Mouse (Mus musculus) naive thymus-derived CD4-positive, alpha-beta T cell, adult 2 months (primary cell): ENCODE results near the gene Sost.

Experiments used
- DNase-seq: peaks from one replicate; pipeline ENCODE4 v3.0.0-alpha.2; 2011; ENCODE audit warnings: low read depth

Gene Sost

GRCm38 (mm10) chr11:101982981-101983411, 16.2 kb upstream of the Sost start:
- DNase-seq: no peak

- DNase-seq: no peak
Measured at GRCm38 (mm10) chr11:101981850-101982249, 15.0 kb upstream of the Sost start.

GRCm38 (mm10) chr11:101980603-101981157, 13.9 kb upstream of the Sost start:
- DNase-seq: no peak

GRCm38 (mm10) chr11:101979140-101979539, 12.3 kb upstream of the Sost start:
- no peak for DNase-seq

- no peak for DNase-seq
Measured at GRCm38 (mm10) chr11:101976949-101977348, 10.1 kb upstream of the Sost start.

GRCm38 (mm10) chr11:101974923-101975322, 8.1 kb upstream of the Sost start:
- DNase-seq: no peak

GRCm38 (mm10) chr11:101974181-101974580, 7.4 kb upstream of the Sost start:
- no peak for DNase-seq

GRCm38 (mm10) chr11:101973496-101973895, 6.7 kb upstream of the Sost start:
- no peak for DNase-seq

GRCm38 (mm10) chr11:101972651-101973050, 5.8 kb upstream of the Sost start:
- no peak for DNase-seq

GRCm38 (mm10) chr11:101972097-101972496, 5.3 kb upstream of the Sost start:
- DNase-seq: no peak

- DNase-seq: peak; percentile 38
Measured at GRCm38 (mm10) chr11:101971410-101971809, 4.6 kb upstream of the Sost start.

- DNase-seq: no peak
Measured at GRCm38 (mm10) chr11:101969835-101970234, 3.0 kb upstream of the Sost start.

GRCm38 (mm10) chr11:101968791-101969190, 2.0 kb upstream of the Sost start:
- peak; percentile 69 for DNase-seq

GRCm38 (mm10) chr11:101968311-101968710, 1.5 kb upstream of the Sost start:
- DNase-seq: no peak

- DNase-seq: no peak
Measured at GRCm38 (mm10) chr11:101965553-101965952, 1.3 kb downstream of the Sost start.

- DNase-seq: no peak
Measured at GRCm38 (mm10) chr11:101964647-101965046, 2.2 kb downstream of the Sost start.

- no peak for DNase-seq
Measured at GRCm38 (mm10) chr11:101963473-101964291, 3.1 kb downstream of the Sost start.

GRCm38 (mm10) chr11:101963043-101963442, 3.8 kb downstream of the Sost start:
- DNase-seq: no peak

GRCm38 (mm10) chr11:101957476-101957875, 9.3 kb downstream of the Sost start:
- DNase-seq: no peak

- no peak for DNase-seq
Measured at GRCm38 (mm10) chr11:101953441-101953840, 13.4 kb downstream of the Sost start.

GRCm38 (mm10) chr11:101952541-101953341, 14.1 kb downstream of the Sost start:
- DNase-seq: no peak

- DNase-seq: no peak
Measured at GRCm38 (mm10) chr11:101950021-101950420, 16.8 kb downstream of the Sost start.

GRCm38 (mm10) chr11:101946525-101946924, 20.3 kb downstream of the Sost start:
- no peak for DNase-seq
